Mouse (Mus musculus) lung, embryonic 14.5 days (tissue): ENCODE measurements around the gene Nsf. TPM values are rescaled to one million over a fixed set of nuclear protein-coding genes. Genes with fewer than 3 reads are reported as not detected.

ENCODE experiments used
- ATAC-seq: fragments of 200-750 bp; cut with Nextera tagmentation; 2 replicates; pipeline ENCODE4 v1.8.0; 2017; ENCODE audit warnings: mild to moderate bottlenecking, moderate TSS enrichment, moderate library complexity; ENCODE audit not compliant: insufficient read depth
- DNase-seq: peaks from one replicate; pipeline ENCODE4 v3.0.0-alpha.2; 2015
- H3K27ac ChIP-seq: fragments of 300-500 bp; sonication (generic); 2 replicates; pipeline ENCODE4 v1.5.1; 2014; ENCODE audit warnings: low read depth, mild to moderate bottlenecking, moderate library complexity
- H3K27me3 ChIP-seq: fragments of 300-500 bp; sonication (generic); 2 replicates; pipeline ENCODE4 v1.6.1; 2014; ENCODE audit warnings: low read length, control low read depth; ENCODE audit not compliant: insufficient read depth
- H3K36me3 ChIP-seq: fragments of 300-500 bp; sonication (generic); 2 replicates; pipeline ENCODE4 v1.6.1; 2014; ENCODE audit warnings: control low read depth; ENCODE audit not compliant: insufficient read depth
- H3K4me1 ChIP-seq: fragments of 300-500 bp; sonication (generic); 2 replicates; pipeline ENCODE4 v1.6.1; 2014; ENCODE audit warnings: antibody characterized with exemption, control low read depth; ENCODE audit not compliant: insufficient read depth
- H3K4me2 ChIP-seq: fragments of 300-500 bp; sonication (generic); 2 replicates; pipeline ENCODE4 v1.6.1; 2014; ENCODE audit warnings: mild to moderate bottlenecking
- H3K4me3 ChIP-seq: fragments of 300-500 bp; sonication (generic); 2 replicates; pipeline ENCODE4 v1.5.1; 2014; ENCODE audit warnings: low read depth, low read length
- H3K9ac ChIP-seq: fragments of 300-500 bp; sonication (generic); 2 replicates; pipeline ENCODE4 v1.6.1; 2014
- H3K9me3 ChIP-seq: fragments of 300-500 bp; sonication (generic); 2 replicates; pipeline ENCODE4 v1.6.1; 2016; ENCODE audit warnings: low read depth, low read length, control low read depth
- CTCF ChIP-seq: IDR thresholded peaks from 2 replicates; pipeline ENCODE4 v1.5.1; 2016; ENCODE audit warnings: antibody characterized with exemption, low read depth
- WGBS: fragments of 180-500 bp; shearing (Covaris S2); extraction: QIAGEN DNeasy Blood & Tissue Kit; methylation state at CpG from one replicate; pipeline ENCODE4 v1.1.7; 2014; 5-methylcytosine and 5-hydroxymethylcytosine counted together
- polyA plus RNA-seq: library from polyadenylated mRNA; unstranded; fragments of >200 nt; fragmentation: Nextera tagmentation; extraction: Ambion mirVana; gene quantifications from 2 replicates; pipeline ENCODE4 v1.2.1, GENCODE M21; 2014

Gene Nsf
- polyA plus RNA-seq, 1 experiment from 2014 or later = 50.1 TPM

GRCm38 (mm10) chr11:103942740-103943139 lies 11.1 kb downstream of the Nsf start:
- H3K9ac ChIP-seq = no peak overlapping the region
- H3K4me2 ChIP-seq = no peak overlapping the region
- no peaks in the 10 kb centered on the region for H3K27me3 ChIP-seq
- H3K36me3 ChIP-seq = no peaks in the 10 kb centered on the region
- no peaks in the 10 kb centered on the region for H3K9me3 ChIP-seq
- 78% methylated on average over 4 of the region's 4 CpGs for WGBS
- TF ChIP-seq CTCF = no peak
- no peaks in the 10 kb centered on the region for H3K4me1 ChIP-seq
- DNase-seq (no peak), ATAC-seq (no peak)
- no peak overlapping the region for H3K27ac ChIP-seq
- H3K4me3 ChIP-seq = no peak overlapping the region

DNA sequence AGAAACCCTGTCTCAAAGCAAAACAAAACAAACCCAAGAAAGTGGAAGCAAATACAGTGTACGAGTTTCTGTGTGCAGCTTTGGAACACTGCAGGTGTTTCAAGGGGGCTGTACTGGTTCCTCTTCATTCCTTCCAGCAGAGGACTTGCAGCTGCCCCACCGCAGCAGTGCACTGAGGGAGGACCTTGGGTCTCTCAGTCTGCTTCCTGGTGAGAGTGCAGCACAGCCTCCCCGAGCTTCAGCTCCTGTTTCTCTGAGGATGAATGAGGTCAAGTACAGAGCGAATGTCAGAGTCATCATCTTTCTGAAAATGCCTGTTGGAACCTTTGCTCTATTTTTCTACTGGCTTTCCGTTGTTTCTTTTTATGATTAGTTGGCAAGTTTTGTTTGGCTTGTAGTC lies 12.5 kb downstream of the Nsf start:
- H3K9me3 ChIP-seq = no peaks in the 10 kb centered on the region
- no peak for ATAC-seq
- no peaks in the 10 kb centered on the region for H3K27me3 ChIP-seq
- H3K4me1 ChIP-seq = no peaks in the 10 kb centered on the region
- WGBS = 66% methylated on average over 5 of the region's 5 CpGs
- no peak overlapping the region for H3K4me2 ChIP-seq
- no peak overlapping the region for H3K27ac ChIP-seq
- H3K4me3 ChIP-seq = no peak overlapping the region
- no peak overlapping the region for H3K9ac ChIP-seq
- no peak for DNase-seq
- H3K36me3 ChIP-seq = no peaks in the 10 kb centered on the region
- no peak for TF ChIP-seq CTCF

- no peak for TF ChIP-seq CTCF
- Histone ChIP-seq H3K27me3 (no peaks in the 10 kb centered on the region), H3K4me1 (no peaks in the 10 kb centered on the region), H3K36me3 (no peaks in the 10 kb centered on the region), H3K9ac (no peak overlapping the region), H3K4me2 (no peak overlapping the region), H3K27ac (no peak overlapping the region), H3K9me3 (no peaks in the 10 kb centered on the region), H3K4me3 (no peak overlapping the region)
- ATAC-seq (no peak), DNase-seq (no peak)
- WGBS = 73% methylated on average over 6 of the region's 6 CpGs
Observed at GRCm38 (mm10) chr11:103940887-103941286, 13.0 kb downstream of the Nsf start.

DNA sequence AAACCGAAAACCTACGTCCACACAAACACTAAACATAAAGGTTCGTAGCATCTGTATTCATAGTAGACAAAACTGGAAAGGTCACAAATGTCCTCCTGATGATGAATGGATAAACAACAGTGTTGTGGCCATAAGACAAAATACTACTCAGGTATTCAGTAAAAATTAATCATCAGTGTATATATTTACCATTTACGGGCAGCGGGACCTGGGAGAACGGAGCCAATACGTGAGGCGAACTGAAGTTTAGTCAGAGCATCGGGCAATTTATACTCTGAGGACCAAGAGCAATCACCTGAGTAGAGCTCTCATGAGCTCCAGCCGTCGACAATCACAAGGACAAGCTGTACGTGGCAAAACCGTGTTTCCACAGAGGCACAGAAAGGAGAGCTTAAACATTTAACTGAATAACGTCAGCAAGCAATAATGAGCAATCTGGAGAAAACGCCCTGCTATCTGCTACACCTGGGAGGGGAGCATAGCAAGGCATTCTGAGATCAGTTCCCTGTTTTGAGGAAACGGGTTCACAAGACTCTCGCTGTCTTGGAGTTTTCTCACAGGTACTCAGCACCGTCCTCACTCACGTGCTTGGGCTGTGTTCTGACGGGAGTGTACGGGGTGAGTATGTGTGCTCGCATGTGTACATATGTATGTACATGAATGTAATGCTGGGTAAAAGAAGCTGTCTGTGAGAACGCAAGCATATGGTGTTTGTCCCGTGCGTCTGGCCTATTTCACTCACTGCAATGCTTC lies 15.7 kb downstream of the Nsf start:
- H3K27ac ChIP-seq = no peak overlapping the region
- ATAC-seq = no peak
- no peak overlapping the region for H3K9ac ChIP-seq
- no peaks in the 10 kb centered on the region for H3K36me3 ChIP-seq
- no peaks in the 10 kb centered on the region for H3K9me3 ChIP-seq
- H3K4me2 ChIP-seq = no peak overlapping the region
- no peak overlapping the region for H3K4me3 ChIP-seq
- 80% methylated on average over 25 of the region's 25 CpGs for WGBS
- TF ChIP-seq CTCF = no peak
- no peaks in the 10 kb centered on the region for H3K27me3 ChIP-seq
- H3K4me1 ChIP-seq = no peaks in the 10 kb centered on the region
- DNase-seq = no peak

DNA sequence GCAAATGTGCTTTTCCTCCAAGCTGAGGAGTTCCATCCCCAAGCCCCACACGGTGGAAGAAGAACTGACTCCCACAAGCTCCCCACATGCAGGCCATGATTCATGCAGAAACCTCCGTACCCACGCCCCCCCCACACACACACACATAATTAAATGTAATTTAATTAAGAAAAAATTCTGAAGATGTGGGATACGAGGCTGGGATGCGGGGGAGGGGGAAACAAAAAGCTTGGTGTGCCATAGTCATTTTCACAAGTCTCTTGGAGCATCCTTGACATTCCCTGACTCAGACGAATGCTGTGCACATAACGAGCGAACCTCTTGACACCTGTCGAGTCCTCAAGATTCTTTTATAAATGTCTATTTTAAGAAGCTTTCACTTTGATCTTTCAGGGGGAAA lies 16.4 kb downstream of the Nsf start:
- ATAC-seq = no peak
- Histone ChIP-seq H3K27ac (no peak overlapping the region), H3K9me3 (no peaks in the 10 kb centered on the region), H3K4me2 (no peak overlapping the region), H3K4me3 (no peak overlapping the region), H3K27me3 (no peaks in the 10 kb centered on the region), H3K36me3 (no peaks in the 10 kb centered on the region), H3K4me1 (no peaks in the 10 kb centered on the region), H3K9ac (no peak overlapping the region)
- TF ChIP-seq CTCF = no peak
- WGBS = 68% methylated on average over 9 of the region's 9 CpGs
- DNase-seq = no peak

DNA sequence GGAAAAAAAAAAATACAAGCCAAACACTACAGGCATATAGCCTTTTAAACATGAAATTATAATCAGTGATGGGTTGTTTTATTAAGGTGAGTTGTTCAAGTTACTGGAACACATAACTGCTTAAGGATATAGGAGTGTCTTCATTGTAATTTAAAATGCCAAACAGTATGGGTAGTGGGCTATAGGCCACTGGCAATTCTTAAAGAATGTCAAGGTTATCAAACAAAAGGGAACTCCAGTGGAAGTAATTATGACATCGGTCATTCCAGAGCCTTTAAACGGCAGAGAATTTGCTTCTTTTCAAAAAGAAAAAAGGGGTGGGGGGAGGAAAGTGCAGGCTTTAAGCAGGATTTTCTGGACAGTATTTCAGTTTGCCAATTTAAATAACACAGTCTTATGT lies 18.1 kb downstream of the Nsf start:
- Histone ChIP-seq H3K27ac (no peak overlapping the region), H3K9me3 (no peaks in the 10 kb centered on the region), H3K4me1 (no peaks in the 10 kb centered on the region), H3K4me3 (no peak overlapping the region), H3K9ac (no peak overlapping the region), H3K27me3 (no peaks in the 10 kb centered on the region), H3K36me3 (no peaks in the 10 kb centered on the region), H3K4me2 (no peak overlapping the region)
- DNase-seq (no peak), ATAC-seq (no peak)
- WGBS = 46% methylated on average over 2 of the region's 2 CpGs
- TF ChIP-seq CTCF = no peak

DNA sequence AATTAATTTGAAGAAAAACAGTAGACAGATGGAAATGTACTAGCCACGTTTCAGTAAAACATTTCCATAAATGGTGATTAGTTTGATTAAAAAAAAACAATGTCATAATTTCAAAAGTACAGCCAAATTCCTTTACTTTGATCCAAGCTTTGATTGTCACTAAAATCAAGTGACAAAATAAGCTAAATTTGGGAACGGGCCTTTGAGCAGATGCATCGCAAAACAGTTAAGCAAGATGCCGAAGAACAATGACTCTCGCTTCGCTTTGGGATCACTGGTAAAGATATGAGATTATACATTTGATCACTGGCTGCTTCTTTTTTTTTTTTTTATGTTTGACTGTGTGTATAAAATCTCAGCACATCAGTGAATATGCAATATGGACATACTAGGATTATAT lies 20.0 kb downstream of the Nsf start:
- Histone ChIP-seq H3K4me1 (no peaks in the 10 kb centered on the region), H3K27ac (no peak overlapping the region), H3K9ac (no peak overlapping the region), H3K4me3 (no peak overlapping the region), H3K36me3 (peaks cover 4% of the 10 kb centered on the region; the same call in 1 of the 2 replicates), H3K27me3 (no peaks in the 10 kb centered on the region), H3K9me3 (no peaks in the 10 kb centered on the region), H3K4me2 (no peak overlapping the region)
- TF ChIP-seq CTCF = no peak
- ATAC-seq (no peak), DNase-seq (no peak)
- WGBS = 88% methylated on average over 6 of the region's 6 CpGs
